Mouse (Mus musculus) bone marrow, adult 2 months (tissue): ENCODE measurements around the gene Klhl26.

Experiments used
- CTCF ChIP-seq: fragments of 200-500 bp; IDR thresholded peaks from 2 replicates; pipeline ENCODE4 v1.5.1; 2011; ENCODE audit warnings: low read length, control low read depth; ENCODE audit not compliant: control insufficient read depth, insufficient read depth
- POLR2A ChIP-seq: fragments of 200-500 bp; IDR thresholded peaks from 2 replicates; pipeline ENCODE4 v1.6.1; 2011; ENCODE audit warnings: low read depth, mild to moderate bottlenecking, control low read depth, low read length, borderline replicate concordance; ENCODE audit not compliant: control insufficient read depth

GRCm38 (mm10) chr8:70408301-70408700, 68.5 kb downstream of the Klhl26 start:
- TF ChIP-seq CTCF (no peak), POLR2A (no peak)
